Mouse (Mus musculus) cerebellum, adult 9-10 months (tissue): ENCODE data around the gene Olfr955.
A peak's percentile ranks its signal among the peaks of the same experiment; 100 is the strongest.

ENCODE experiments used
- DNase-seq: peaks from one replicate; pipeline ENCODE4 v3.0.0; 2022

Olfr955 gene

DNA sequence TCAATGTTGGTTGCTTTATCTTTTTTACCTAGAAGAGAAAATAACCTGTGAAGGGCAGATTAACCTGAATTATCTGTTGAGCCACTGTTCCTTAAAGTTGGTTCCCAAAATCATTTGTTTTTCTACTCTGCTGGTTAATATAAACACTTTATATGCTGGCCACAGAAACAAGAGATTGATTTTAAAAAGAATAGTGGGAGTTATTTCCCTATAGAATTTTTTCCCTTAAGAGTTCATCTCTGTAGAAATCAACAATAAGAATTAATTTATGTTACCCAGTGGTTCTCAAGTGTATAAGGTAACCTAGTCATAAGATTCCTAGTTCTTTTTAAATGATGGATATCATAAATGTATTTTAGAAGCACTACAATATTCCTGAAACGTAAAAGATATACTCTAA, at the start of gene Olfr955:
TSS of gene Olfr955 (minus strand) at position 101 of the 400 bp plus-strand sequence.
- no peak for DNase-seq

DNA sequence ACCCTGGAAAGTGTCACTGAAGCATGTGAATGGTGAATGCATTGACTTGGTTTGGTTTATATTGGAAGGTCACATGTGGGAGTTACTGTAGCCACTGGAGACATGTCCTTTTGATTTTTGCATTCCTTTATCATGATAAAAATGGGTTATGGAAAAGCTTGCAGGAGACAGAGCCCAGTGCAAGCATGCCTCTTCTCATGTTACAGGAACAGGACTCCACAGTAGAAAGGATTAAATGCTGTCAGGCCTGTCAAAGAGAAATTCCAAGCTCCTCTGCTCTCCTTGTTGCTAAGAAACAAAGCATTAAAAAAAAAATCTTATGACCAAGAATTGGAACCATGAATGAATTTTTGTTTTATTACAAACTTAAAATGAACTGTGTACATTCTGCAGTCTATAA, 46.9 kb upstream of the Olfr955 start:
- no peak for DNase-seq

DNA sequence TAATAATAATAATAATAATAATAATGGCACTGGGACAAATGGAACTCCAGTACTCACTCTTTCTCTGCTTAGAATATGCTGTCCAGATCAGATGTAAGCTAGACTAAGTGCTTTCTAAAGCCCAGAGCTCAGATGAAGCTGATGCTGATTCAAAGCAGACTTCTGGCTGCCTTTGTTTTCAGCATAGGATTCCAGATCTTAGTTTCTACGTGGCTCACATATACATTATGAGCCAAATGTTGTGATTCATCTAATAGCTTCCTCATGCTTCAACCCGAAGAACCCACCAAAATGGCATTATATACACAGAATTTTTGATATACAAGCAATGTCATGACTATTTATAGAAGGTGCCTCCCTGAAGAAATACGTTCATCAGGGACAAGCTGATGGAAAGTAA, 43.8 kb upstream of the Olfr955 start, which contains the start of gene Olfr957:
TSS of gene Olfr957 (minus strand) at position 279 of the 400 bp plus-strand sequence.
- DNase-seq = no peak

DNA sequence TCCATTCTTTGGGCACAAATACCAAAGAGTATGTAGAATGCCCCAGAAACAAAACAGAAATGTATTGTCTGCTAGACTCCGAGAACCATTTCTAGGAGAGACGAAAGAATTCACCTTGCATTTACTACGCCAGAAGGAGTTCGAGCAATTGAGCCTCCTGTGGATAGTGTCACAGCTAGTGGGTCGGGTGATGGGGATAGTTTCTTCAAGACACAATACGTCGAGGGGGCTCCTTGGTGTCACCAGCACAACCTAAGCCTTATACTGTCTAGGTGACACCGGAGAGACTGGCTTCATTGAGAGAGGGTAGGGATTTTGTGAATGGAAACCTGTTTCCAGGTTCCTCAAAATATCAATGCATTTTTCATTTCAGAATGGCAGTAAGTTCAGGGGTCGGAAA, 37.7 kb upstream of the Olfr955 start:
- no peak for DNase-seq

DNA sequence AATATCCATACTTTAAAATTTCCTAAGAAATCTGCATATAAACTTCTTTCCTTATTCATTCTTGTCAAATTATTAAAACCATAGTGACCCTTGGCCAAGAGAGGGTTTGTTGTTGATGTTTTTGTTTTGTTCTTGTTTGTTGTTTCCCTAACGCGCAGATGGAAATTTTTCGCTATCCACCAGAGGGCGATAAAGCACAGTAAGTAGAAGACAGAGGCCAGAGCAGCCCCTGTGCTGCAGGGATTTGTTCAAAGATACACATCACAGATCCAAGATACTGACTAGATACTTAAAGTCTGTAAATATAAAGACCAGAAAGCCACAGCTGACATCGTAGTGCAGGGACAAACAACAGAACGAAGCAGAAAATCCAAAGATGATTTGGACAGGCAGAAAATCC, 37.3 kb upstream of the Olfr955 start:
- peak; percentile 11 for DNase-seq

DNA sequence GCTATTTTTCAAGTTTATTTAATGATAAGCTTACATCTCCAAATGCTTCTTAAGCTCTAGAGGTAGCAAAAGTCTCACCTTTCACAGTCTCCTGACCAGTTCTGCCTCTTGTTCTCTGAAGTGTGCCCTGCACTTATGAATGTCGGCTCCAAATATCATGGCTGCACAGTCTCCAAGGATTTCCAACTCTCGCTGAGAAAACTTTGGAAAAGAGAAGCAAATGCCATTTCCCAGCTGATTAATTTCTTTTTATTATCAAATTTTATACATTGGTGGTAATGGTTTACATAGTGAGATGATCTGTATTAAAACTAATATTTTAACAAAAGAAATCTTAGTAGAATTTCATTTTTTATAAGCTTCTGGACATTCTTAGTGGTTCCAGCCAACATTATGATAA, 22.2 kb upstream of the Olfr955 start, which contains the start of gene Olfr44:
TSS of gene Olfr44 (minus strand) at position 101 of the 400 bp plus-strand sequence.
- DNase-seq = no peak

DNA sequence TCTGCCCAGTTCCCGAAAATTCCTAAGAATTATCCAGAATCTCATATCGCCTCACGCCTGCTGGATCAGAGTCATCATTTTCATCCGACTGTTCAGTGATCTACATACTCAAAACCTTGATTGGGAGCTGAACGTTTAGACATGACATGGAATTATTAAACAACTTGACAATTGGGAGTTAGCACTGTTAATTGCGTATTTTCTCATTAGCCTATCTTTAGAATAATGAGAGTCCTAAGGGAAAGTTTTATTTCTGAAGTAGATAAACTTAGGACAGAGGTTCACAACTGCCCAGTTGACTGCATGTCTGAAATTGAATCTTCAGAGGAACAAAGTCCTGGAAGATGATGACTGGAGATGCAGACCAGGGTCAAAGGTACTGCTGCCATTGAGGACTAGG, 15.3 kb downstream of the Olfr955 start, which contains the start of gene Olfr954:
TSS of gene Olfr954 (plus strand) at position 301 of the 400 bp plus-strand sequence.
- DNase-seq = no peak

DNA sequence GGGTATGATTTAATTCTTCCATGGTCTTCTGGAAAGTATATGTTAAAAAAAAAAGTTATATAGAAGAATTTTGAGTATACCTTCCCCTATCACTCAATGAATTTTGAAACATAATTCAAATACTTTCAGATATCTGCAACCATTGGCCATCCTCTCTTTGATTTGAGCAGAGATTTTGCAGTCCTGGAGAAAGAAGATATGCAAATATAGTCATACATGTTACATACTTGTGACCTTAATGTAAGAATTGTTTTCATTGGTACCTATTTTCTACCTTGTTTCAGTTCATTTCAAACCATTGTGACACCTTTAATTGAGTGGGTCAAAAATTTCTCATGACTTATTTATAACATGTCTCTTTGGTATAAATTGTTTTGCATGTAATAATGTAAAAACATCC, 44.7 kb downstream of the Olfr955 start, which contains the start of gene Olfr952:
TSS of gene Olfr952 (minus strand) at position 101 of the 400 bp plus-strand sequence.
- DNase-seq = no peak
